Mouse (Mus musculus): ENCODE results near the gene Pkd1l2.

Pkd1l2 gene

DNA sequence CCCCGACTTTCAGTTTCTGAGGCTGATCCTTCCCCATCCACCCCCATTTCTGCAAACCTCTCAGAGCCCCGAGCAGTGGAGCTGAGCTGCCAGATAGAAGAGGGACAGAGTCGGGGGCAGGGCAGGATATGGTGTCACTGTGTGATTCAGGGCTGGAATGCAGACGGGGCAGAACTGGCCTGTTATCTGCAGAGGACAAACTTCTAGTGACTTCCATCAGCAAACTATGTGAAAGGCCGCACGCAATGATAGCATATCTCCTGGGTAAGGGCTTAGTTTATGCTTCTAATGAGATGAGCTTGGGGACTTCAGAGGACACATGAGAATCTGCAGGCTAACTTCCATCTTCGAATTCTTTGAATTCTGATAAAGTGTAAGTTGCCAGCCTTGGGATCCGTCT lies 3.3 kb upstream of the Pkd1l2 start:
- no peak for DNase-seq (ENCODE audit: low read depth)

DNA sequence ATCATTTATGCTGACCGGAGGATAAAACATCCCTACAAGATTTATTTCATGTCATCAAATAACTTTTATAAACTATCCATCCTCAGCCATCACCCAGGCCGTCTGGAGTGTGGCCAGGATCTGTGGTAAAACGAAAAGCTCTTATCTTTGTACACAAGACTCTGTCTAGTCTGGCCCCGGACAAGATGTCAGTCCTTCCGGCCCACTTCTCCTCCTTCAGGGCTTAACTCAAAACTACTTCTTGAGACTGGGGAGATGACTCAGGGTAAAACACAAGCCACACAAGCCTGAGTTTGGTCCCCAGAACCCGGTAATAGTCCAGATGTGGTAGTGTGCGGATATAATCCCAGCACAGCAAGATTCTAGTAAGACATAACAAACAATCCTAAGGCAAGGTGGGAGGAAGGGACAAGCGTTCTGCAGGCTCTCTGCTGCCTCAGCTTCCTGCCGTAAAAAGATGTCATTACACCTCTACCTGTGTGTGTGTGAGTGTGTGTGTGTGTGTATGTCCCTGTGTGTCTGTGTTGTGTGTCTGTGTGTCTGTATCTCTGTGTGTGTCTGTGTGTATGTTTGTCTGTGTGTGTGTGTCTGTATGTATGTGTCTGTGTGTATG lies 804 bp upstream of the Pkd1l2 start:
- DNase-seq (ENCODE audit: low read depth) = no peak

DNA sequence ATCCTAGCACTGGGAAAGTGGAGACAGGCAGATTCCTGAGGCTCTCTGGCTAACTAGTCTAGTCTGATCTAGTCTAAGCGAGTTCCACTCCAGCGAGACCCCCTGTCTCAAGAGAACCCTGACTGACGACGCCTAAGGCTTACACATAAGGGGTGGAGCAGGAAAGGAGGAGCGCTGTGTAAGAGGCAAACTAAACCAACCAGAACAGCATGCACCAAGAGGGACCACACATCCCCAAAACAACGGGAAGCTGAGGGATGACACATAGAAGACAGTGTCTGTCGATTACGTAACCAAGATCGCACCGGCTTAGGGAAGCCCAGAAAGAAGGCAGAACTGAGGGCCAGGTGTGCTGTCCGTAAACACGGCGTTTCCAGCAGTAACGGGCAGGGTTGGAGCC lies 2.6 kb downstream of the Pkd1l2 start:
- DNase-seq (ENCODE audit: low read depth) = no peak

DNA sequence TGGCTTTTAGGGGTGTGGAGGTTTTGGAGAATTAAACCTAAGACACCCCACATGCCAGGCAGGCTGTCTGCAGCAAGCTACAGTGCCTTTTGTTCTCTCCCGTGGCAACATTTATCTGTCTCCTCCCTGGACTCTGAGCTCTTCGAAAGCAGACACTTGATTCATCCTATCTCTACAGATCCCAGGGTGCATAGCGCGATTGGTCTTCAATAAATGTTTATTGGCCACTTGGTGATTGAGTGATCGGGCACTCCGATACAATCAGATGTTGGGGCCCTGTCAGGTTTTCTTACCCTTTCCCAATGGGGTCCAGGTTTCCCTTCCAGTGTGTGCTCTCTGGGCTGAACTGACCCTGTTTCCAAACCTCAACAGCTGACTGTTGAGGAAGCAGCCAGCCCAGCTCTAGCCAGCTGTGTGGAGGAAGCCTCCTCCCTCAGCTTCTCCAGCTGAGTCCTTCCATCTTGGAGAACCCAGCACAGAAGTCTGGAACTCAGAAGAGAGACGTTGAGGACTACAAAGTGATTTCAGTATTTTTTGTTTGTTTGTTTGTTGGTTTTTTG lies 3.8 kb downstream of the Pkd1l2 start:
- no peak for DNase-seq (ENCODE audit: low read depth)

DNA sequence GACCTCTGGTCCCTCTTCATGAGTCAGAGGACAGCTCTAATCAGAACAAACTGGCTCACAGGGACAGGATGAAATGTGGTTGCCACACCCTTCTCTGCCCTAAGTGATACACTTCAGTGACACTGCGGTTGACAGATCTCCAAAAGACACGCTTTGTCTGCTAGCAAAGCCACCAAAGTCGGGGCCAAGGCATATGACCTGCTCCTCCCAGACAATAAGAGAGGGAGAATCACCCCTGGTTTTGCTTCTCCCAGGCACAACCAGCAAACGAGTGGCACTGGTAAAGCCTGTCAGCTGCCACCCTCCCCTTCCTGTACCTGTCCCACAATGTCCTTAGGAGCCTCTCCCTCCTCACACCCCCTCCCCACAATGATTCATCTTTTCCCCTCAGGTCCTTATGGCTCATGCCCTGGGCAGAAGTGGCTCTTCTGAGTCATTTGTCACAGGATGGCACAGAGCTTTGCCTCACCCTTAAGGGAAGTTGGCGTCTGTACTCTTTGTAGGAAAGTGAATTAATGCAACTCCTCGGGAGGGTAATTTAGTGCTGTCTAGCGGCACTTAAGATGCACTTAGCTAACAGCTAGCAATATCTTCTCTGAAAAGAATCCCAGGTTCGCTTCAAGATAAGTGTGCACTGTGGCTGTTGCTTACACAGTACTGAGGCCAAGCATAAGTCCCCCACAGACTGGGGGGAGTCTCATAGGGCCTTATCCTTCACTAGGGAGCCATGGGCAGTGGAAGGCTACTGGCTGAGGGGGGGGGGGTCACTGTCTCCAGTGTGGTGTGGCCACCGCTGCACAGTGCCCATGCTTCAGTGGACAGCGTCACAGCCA lies 7.7 kb downstream of the Pkd1l2 start:
- DNase-seq (ENCODE audit: low read depth) = peak; percentile 49

DNA sequence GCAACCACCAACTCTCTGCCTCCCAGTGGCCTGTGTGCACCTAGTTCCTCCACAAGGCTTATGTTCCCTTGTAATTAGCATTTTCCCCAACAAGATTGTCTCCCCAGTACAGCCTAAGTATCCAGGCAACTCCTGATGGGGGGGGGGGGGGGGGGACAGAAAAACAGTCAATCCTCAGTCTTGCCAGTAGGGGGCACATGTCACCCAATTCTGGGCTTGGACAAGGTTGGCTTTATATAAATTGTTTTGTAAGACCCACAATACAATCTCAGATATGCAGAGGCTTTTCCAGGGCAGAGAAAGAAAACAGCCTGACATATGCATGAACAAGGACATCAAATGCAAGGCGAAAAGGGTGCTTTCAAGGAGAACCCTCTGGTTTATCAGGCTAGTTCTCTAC lies 12.5 kb downstream of the Pkd1l2 start:
- peak; percentile 43 for DNase-seq (ENCODE audit: low read depth)

DNA sequence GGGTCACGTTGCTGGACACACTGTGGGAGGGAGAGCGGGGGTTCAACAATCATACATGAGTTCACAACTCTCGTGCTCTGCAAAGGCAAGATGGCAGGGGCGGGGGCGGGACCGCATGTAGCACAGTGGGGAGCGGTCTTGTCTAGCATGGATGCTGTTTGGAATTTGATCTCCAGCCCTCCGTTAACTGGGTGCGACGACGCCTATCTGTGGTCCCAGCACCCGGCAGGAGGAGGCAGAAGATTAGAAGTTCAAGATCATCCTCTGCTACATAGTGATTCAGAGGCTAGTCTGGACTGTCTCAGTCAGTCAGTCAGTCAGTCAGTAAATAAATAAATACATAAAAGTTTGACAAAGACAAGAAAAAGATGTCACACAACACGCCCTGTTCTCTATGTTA lies 14.0 kb downstream of the Pkd1l2 start:
- no peak for DNase-seq (ENCODE audit: low read depth)

DNA sequence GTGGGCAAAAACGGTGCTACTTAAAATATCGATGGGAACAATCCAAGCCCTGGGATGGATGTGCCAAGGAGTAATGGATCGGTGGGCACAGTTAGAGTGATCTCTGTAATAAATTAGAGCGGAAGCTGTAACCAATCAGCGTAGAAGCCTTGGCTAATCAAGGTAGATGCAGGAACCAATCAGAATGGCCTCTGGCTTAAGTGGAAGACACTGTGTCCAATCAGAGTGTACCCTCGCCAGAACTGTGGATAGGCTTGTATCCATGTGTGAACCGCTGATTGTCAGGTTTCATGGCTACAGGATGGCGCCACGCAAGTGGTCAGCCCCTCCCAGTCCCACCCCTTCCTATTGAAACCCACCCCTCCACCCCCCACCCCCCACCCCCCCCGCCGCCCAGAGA lies 14.9 kb downstream of the Pkd1l2 start:
- no peak for DNase-seq (ENCODE audit: low read depth)

DNA sequence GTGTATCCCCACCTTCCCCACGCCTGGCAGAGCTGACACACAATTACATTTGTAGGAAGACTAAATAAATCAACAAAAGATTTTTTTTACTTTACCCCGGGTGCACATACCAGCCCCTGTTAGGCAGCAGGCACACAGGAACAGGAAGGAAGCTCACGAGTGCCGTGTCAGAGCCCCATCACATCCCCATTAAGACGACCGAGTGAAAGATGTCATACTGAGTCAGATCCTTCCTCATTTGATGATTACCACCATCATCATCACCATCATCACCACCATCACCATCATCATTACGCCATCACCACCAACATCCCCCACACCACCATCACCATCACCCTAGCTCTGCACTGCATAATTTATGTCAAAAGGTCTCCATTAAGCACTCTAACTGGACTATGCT lies 15.3 kb downstream of the Pkd1l2 start:
- no peak for DNase-seq (ENCODE audit: low read depth)

DNA sequence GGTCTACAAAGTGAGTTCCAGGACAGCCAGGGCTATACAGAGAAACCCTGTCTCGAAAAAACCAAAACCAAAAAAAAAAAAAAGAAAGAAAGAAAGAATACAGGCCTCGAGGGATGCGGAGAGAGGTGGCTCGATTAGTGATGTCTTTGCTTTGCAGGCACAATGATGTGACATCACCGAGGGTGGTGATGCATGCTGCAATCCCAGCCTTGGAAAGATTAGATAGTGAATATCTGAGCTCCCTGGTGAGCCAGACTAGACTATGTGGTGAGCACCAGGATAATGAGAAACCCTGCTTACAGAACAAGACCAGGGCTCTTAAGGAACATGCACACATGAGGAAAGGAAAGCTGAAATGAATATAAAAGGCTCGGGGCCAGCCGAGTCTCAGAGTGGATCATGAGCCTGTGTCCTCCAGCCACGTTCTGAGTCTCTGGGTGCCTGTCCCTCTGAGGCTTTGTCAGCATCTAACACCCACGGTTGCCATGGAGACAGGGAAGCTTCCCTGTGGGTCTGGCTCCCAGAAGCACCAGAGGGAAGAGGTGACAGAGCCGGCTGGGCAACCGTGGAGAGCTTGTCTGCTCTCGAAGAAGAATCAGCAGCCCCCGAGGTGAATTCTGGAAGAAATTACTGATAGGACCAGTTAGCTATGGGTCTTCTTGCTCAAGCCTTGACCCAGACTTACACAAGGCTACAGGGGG lies 20.9 kb downstream of the Pkd1l2 start:
- no peak for DNase-seq (ENCODE audit: low read depth)

DNA sequence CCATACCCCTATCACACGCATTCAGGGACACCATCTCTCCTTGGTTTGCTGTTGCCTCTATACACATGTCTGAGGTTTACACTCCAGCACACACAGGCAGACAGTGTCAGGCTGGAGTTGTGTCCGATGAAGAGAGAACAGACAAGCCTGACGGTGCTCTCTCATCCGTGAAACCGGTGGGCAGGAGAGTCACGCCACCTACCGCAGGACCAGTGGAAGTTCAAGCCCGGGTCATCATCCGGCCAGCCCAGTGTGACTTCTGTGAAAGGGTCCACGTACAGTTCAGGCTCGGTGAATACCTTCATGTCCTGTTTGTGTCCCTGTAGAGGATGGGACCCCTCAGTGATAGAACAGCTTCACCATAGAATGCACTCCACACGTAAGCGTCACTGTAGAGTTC lies 21.9 kb downstream of the Pkd1l2 start:
- no peak for DNase-seq (ENCODE audit: low read depth)

DNA sequence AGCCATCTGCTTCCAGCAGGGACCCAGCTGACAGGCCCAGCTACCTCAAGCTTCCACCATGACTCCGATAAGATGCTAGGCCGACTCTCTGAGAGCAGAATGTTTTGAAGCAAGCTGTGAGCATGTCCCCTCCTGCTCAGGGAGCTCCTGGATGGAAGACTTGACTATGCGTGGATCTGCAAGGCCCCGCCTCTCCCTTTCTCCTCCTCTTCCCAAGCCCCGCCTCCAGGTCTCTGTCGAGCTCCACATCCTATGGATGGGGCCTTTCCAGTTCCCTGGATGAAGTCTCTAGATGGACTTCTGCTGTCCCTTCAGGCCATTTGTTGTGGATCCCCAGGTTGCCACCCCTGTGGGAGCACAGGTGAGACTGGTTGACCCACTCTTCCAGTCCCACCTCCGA lies 23.2 kb downstream of the Pkd1l2 start:
- no peak for DNase-seq (ENCODE audit: low read depth)

DNA sequence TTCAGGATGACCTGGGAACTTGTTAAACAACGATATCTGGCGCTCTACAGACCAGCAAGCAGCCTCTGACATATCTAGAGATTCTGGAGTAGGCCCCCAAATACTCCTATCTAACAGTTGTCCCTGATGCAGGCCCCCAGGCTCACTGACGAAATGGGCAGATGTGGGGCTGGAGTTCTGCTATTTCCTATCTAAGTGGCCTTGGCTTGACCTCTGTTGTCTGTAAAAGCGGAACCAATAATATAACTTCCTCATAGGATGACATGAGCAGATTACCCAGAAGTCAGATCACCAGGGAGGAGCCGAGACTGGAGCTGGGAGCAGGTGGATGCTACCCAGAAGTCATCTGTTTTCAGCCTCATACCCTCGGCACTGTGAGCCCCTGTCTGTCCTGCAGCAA lies 27.2 kb downstream of the Pkd1l2 start:
- DNase-seq (ENCODE audit: low read depth) = no peak

DNA sequence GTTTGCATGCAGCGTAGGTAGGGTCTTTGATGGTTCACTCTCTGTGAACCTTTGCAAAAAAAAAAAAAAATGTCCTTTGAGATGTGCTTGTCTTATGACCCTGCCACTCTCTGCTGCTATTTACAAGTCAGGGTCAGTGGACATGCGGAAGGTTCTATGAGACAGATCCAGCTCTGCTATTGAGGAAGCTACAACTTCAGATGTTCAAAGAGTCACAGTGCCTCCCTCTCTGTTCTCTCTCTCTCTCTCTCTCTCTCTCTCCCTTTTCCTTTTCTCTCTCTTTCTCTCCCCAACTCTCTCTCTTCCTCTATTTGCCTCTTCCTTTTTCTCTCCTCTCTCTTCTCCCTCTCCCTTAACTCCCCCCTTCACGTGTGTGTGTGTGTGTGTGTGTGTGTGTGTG lies 28.1 kb downstream of the Pkd1l2 start:
- DNase-seq (ENCODE audit: low read depth) = no peak

DNA sequence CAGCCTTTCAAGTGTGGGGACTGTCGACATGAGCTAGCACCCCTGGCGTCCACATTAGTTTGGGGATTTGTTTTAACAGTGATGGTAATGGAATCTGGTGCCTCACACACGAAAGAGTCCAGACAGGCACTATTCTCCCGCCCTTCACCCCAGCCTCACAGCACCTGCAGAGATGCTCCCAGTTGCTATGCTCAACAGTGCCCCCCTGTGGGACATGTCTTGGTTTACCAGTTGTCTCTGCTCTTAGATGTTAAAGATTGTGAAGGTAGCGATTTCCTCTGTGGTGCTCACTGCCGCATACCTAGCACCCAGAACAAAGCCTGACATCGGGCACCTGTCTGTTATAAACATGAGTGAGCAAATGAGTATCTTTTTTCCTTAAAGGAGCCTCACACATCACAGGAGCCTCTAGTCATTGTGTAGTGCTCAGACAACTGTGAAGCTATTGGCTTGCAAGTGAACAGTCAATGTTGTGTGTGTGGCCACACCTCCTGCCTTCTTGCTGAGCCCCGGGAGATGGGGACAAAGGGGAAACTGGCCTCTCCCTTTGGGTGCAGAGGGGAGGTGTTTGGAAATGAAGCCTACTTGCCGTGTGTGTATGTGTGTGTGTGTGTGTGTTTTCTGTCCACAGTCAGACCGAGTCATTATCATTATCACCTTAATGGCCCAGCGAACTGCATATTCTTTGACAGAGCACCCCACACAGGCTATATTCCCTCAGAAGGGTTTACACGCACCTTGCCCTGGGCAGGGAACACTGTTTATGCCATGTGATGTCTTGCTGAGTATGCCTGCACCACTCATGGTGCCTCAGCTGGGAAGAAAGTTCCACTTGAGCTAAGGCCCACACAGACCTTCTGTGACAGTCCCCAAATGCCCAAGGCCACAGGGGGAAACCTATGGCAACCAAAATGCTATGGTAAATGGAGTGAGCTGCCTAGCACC lies 28.8 kb downstream of the Pkd1l2 start:
- peak; percentile 73 for DNase-seq (ENCODE audit: low read depth)

DNA sequence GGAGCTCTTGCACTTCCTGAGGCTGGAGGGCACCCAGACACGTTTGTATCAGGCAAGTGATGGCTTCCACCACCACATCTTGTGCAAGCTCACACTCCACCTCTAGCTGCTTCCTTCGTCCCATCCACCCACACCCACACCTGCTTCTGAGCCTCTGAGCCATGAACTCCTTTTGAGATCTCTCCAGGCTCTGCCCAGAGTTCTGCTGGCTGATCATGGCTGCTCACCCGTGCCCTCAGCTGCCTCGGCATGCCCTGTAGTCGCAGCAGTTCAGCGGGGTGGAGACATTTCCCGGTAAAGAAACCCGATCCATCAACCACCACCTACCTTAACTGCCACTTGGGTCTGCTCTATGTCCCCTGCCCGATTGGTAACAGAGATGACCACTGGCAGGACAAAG lies 30.9 kb downstream of the Pkd1l2 start:
- no peak for DNase-seq (ENCODE audit: low read depth)

DNA sequence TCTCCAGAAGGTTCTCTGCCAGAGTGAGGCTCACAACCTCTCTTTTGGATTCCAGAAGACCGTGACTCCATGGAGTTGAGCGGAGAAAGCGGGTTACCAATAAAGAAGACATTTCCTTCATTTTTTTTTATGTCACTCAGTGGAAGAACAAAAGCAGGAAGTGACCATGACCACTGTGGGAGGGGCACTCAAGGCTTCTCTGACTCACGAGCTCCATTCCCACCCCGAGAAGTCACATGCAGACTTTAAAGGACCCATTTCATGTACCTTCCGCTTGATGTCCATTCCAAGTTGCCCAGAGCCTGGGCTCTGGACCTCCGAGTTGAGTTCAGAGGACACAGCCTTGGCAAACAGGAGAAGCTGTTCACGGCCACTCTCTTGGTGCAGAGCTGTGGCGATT lies 31.5 kb downstream of the Pkd1l2 start:
- no peak for DNase-seq (ENCODE audit: low read depth)

DNA sequence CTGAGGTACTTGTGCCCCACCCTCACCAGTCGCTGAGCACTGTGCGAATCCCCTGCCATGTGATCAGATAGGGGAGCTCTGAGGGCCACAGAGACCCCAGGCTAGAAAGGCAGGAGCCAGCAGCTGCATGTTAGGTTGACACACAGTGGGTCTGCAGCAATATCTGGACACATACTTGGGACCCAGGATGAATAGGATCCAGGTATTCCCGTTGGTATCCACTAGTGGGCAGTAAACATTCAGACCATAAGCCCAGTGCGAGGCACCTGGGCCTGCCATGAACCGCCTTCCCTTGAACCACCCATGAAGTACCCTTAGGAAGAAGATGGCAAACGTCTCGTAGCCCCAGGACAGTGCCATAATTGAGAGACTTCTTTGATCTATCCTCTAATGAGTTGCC lies 32.8 kb downstream of the Pkd1l2 start:
- DNase-seq (ENCODE audit: low read depth) = no peak

DNA sequence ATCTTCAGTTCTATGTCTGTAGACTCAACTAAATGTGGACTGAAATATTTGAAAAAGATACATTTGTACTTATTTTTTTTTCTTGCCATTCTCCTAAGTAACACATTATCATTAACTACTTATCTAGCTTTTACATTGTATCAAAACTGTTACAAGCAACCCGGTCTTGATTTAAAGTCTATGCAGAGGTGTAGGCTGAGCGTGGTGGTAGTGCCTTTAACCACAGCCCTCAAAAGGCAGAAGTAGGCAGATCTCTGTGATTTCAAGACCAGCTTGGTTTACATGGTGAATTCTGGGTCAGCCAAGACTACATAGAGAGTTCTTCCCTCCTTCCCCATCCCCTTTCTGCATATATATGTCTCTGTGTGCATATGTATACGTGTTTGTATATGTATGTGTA lies 38.7 kb downstream of the Pkd1l2 start:
- DNase-seq (ENCODE audit: low read depth) = no peak

DNA sequence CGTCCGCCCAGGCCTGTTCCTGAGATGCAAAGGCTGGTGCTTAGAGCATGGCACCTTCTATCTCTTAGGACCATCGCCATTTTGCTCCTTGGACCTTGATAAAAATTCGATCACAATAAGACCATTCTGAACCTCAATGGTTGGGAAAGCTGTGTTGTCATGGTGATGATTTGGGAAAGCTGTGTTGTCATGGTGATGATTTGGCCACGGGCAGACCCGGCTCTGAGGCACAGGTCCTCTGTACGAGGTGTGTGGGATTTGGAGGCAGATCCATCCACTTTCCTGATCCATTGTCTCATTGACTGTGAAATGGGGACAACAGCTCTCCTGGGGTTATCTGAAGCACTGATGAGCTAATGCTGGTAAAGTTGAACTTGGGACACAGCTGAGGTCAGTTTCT lies 42.4 kb downstream of the Pkd1l2 start:
- DNase-seq (ENCODE audit: low read depth) = no peak

DNA sequence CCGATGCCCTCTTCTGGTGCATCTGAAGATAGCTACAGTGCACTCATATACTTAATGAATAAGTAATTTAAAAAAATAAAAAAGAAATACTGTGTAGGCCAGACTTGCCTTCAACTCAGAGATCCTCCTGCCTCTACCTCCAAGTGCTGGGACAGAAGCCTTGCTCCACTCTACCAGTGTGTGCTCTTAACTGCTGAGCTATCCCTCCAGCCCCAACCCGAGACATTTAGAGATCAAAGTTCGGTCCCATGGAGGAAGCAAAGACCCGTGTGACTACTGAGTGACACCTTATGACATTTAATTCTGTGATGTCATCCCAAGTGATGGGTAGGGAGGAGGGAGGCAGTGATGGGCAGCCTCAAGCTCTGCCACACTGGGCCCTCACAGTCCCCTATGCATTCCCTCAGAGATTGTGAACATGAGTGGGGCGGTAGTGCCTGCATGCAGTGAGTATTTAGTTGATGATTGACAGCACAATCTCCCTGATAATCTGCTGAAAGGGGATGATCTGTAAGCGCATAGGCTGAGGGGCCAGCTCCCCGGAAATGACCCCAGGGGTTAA lies 44.8 kb downstream of the Pkd1l2 start:
- DNase-seq (ENCODE audit: low read depth) = no peak

DNA sequence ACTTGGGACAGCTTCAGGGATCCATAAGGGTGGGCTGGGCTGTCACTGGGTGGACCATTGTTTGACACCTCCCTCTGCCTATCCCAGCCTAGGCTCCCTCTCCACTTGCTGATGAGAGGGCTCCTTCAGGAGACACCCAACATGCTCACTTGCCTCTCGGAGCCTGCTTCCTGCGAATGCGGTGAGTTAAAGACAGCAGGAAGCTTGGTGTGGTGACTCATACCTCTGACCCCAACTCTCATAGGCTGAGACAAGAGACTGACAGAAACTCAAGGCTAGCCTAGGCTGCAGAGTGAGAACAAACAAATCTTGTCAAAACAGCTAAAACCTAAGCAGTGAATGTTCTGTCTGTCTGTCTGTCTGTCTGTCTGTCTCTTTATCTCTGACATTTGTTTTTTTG lies 48.9 kb downstream of the Pkd1l2 start:
- peak; percentile 51 for DNase-seq (ENCODE audit: low read depth)

Data from induced T-regulatory cell, adult 2 months (primary cell).